Mouse (Mus musculus): ENCODE results near the gene Nup88. TPM values are rescaled to one million over a fixed set of nuclear protein-coding genes. Genes with fewer than 3 reads are reported as not detected.

Nup88 gene
- total RNA-seq, 2 experiments from 2014 or later: 85.5 to 86.5 TPM

Other genes starting within 250 kb of the Nup88 start
- 10 to 100 TPM; 12.9 to 13.2 TPM for gene Zfp3, start 205.8 kb downstream of the Nup88 start, total RNA-seq (2021)
- under 1 TPM; 0.48 to 0.68 TPM for gene Scimp, start 157.4 kb downstream of the Nup88 start, total RNA-seq (2021)
- gene Rabep1, start 125.2 kb downstream of the Nup88 start, total RNA-seq (2021): 10 to 100 TPM; 95.2 to 96.0 TPM
- 10 to 100 TPM; 27.5 to 28.5 TPM for gene Rpain, start 240 bp upstream of the Nup88 start, total RNA-seq (2021)
- gene C1qbp, start 13.1 kb upstream of the Nup88 start, total RNA-seq (2021): 100 to 1,000 TPM; 231 to 239 TPM
- 10 to 100 TPM; 32.4 to 32.6 TPM for gene Dhx33, start 34.5 kb upstream of the Nup88 start, total RNA-seq (2021)
- gene Mis12, start 49.6 kb upstream of the Nup88 start, total RNA-seq (2021): 10 to 100 TPM; 17.9 to 22.7 TPM
- gene Derl2, start 49.9 kb upstream of the Nup88 start, total RNA-seq (2021): 10 to 100 TPM; 43.2 to 44.1 TPM
- 10 to 100 TPM; 24.6 to 28.5 TPM for gene 6330403K07Rik, start 63.5 kb upstream of the Nup88 start, total RNA-seq (2021)
- gene Nlrp1a, start 174.7 kb upstream of the Nup88 start, total RNA-seq (2021): 1 to 10 TPM; 1.2 to 1.5 TPM